Mouse (Mus musculus) ZHBTc4 (cell line): ENCODE results near the gene Trpv4.

Source experiments
- DNase-seq: peaks from one replicate; pipeline ENCODE4 v3.0.0-alpha.2; 2011; ENCODE audit warnings: low read depth, low spot score

Gene Trpv4

DNA sequence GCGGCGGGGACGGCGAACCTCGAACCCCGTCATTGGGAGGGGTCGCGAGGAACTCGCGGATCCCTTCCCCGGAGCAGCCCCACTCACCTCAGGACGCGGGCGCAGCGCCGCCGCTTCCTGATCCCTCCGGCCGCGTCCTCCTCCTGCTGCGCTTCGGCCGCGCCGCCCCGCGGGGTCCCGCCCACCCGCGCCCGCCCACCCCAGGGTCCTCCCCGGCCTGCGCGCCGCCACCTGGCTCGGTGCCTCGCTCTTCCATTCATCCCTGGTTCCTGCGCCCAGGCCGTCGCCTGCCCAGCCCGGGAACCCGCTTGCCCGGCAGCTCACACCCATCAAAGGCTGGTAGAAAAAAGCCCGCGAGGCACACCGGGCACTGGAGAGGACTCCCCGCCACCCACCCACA is at the start of gene Trpv4:
Gene Trpv4 (minus strand): TSS at position 167 of the 400 bp plus-strand sequence.
- peak; percentile 61 for DNase-seq

DNA sequence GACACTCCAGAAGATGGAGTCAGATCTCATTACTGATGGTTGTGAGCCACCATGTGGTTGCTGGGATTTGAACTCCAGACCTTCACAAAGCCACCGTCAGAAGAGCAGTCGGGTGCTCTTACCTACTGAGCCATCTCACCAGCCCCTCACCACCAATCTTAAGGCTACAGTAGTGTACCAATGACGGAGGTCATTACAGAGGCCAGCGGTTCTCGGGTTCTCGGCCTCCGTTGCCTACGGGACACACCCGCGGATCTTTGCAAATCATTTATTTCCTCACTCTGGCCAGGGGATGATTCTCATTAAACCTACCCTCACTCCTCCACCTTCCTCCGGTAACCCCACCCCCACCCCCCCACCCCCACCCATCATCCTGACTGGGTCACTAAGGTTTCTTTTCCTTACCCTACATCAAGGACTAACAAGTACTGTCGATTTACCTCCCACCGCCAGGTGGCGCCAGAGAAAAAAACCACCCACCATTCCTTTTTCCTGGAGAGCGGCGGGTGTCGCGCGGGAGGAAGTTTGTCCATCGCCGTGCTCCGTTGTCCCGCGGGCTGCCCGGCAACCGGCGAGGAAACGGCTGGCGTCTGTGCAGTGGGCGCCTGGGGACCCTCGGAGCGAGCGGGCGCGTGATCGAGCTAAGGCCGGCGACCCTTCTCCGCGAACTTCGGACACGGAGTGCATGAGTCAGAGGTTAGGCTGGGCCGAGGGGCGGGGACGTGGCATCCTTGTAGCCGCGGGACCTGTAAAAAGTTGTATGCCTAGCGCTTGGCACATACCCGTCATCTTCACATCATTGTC is 49.2 kb upstream of the Trpv4 start, which contains the start of gene Tchp:
Gene Tchp (plus strand): TSS at position 496 of the 804 bp plus-strand sequence.
- DNase-seq: peak; percentile 97

DNA sequence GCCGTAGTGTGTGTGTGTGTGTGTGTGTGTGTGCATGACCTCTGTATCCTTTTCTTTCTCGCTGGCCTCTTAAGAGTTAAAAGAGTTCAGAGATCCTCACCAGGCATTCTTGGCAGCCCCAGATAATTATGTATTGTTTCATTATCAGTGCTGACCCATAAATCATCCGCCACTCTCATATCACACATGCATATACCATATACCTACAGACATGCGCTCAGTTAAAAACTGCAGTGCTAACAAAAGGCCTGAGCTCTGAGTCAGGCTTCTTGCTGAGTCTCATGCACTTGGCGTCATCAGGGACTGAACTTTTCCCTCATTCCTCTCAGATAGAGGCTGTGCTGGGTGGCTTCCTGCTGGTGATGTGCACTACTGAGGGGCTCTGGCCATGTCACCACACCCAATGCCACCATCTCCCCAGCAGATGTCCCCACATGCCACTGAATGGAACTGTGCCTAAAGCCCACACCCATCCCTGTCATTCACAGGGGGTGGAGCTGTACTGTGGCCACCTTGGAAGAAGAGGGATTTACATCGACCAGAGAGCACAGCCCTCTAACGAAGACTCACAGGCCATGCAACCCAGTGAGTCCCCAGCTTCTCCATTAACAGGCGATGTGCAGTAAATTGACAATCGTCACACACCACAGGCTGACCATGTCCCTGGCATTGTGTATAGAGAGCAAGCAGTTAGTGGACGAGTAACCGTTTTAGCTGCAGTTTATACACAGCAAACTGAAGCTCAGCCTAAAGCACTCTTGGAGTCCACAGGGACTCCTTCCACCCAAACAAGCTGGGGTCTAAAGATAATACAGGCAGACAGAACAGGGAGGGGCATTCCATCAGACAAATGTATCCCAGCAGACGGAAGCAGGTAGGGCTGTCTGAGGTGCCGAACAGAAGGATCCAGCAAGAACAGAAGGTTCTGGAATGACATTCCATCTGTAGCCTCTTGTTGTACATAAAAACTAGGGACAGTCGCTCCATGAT is 44.5 kb upstream of the Trpv4 start:
- DNase-seq: peak; percentile 87

DNA sequence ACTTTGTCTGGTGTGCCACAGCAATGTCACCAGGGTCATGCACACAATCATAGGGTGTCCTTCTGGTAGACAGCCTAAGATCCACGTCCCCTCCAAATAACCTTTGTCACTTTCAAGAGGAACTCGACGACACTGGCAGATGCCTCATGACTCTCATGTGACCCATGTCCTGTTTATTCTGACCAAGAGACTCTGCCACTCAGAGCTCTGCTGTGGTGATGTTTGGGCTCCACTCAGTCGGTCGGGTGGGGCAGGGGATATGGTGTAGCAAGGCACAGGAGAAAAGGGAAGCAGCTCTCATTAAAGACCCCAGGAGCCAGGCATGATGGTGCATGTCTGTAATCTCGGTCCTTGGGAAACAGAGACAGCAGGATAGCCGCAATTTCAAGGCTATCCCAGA is 40.8 kb upstream of the Trpv4 start:
- peak; percentile 67 for DNase-seq

DNA sequence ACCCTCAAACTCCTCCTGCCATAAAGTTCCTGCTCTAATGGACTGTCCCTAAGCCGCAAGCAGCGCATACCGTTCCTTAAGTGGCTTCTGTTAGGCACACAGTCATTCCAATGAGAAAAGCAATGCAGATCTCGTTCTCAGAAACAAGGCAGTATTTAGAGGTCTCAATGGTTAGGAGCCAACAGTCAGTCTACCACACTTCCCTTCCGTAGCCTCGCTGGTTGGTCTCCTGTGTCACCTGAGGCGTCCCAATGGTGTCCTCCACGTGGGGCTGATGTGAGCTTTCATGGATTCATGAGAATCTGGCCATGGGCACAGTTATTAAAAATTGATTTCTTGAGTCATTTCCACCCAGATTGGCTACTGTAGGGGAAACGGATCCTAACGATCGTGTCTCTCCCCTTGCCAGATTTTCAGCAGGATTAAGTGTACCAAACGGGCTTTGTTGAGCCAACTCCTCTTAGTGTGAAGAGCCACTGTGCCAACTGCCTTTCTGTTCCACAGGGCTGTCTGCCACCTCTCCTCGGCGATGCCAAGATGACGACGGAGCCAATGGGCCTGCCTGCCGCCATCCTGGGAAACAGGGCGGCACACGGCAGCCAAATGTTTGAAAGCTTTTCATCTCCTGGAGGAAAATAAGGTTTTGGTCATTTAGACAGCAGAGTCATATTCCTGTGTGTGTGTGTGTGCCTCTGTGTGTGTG is 40.0 kb upstream of the Trpv4 start:
- no peak for DNase-seq

DNA sequence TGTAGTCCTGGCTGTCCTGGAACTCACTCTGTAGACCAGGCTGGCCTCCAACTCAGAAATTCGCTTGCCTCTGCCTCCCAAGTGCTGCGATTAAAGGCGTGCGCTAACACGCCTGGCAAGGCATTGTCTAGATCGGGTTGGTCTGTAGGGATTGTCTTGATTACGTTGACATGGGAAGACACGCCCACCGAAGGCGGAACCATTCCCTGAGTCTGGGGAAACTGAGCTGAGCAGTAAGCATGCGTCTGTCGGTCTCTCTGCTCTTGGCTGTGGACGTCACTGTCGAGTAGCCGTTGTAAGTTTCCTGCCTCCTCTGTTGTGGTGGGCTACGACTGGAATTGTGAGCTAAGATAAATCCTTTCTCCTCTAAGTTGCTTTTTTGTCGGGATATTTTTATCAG is 38.7 kb upstream of the Trpv4 start:
- peak; percentile 96 for DNase-seq

DNA sequence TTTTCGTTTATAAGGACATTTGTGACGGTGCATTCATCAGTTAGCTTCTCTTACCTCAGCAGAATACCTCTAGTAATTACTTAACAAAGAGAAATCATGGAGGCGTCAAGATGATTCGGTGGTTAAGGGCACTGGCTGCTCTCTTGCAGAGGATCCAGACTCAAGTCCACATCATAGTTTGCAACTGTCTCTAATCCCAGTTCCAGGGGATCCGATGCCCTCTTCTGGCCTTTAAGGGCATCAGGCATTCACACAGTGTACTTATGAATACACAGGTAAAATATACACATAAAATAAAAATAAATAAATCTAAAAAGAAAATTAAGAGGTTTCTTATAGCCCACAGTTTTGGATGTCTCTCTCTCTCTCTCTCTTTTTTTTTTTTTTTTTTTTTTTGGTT is 37.6 kb upstream of the Trpv4 start:
- DNase-seq: peak; percentile 50

DNA sequence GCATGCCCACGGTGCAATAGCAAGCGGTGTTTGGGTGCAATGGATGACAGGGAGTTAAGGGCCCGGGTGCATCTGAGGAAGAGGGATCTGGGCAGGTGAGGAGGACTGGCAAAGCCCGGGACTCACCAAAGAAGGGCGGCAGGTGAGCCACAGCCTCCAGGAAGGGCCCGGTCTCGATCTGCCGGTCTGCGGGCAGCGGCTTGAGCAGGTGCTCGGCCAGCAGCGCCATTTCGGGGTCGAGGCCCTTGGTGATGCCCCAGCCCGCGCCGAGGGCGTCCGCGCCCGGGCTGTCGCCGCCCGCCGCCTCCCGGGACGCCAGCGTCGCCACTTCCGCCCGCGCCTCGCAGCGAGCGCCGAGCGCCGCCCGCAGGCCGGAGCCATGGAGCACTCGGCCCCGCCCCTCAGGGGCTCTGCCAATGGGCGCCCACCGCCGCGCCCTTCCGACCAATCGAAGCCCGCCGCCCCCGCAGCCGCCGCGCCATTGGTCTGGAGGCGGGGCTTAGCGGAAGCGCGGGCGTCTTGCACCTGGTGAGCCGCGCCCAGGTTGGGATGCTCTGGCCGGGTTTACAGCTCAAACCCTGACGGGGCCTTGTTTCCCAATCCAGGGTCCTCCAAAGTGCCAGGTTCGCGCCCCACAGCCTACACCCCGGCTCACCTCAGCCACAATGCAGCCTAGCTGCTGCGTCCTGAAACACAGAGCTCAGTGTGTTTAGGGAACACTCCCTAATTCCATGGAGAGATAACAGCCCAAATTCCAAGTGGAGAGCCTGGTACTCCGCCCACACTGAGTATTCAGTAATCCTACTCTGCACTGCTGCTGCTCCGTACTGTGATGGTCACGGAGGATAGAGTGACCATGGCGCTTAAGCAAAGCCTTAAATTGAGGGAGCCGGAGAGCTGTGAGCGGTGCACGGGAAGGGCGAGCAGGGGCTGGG is 32.7 kb upstream of the Trpv4 start, which contains the start of gene Gltp:
Gene Gltp (minus strand): TSS at position 352 of the 935 bp plus-strand sequence.
- DNase-seq: peak; percentile 99

DNA sequence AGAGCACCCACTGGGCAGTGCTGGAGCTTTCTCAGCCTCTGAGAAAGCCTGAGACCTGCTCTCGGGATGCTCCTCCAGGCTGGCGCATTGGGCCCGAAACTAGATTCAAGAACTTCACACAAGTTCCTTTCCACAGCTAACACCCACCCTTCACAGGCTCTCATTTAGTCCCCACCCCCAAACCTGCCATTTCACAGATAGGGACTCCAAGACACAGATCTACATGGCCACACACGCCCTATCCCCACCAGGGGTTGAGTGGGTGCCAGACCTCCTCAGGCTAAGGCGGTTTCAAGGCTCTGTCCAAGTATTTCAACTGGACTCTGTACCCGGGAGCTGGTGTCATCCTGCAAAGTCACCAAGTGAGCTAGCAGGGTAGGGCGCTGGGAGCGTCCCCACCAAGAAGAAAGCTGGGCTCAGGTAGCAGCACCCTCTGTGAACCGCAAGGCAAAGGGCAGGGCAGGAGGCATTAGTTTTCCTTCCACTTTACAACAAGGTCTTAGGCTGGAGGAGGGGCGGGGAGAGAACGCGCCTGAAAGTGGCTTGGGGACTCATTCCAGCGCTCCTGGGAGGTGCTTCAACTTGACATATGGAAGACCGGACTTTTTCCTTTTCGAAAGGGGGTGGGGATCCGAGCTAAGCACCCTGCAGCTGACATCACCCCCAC is 31.6 kb upstream of the Trpv4 start:
- DNase-seq: peak; percentile 75

DNA sequence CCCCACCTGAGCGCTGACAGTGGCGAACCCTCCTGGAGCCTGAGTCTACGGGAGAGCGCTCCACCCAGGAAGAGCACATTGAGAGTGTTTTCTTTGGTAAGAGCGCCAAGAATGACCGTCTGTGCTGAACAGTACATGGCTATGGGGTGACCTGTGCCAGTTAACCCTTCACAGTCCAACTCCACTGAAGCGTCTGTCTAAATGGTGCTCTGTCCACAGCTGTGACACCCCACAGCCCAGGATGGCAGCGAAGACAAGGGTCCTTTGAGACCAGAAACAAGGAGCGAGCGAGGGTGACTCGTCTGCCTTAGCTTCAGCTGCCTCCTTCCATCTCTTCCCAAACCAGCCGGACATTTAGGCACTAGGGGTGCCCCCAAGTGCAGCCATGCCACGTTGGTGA is 30.5 kb upstream of the Trpv4 start:
- no peak for DNase-seq

DNA sequence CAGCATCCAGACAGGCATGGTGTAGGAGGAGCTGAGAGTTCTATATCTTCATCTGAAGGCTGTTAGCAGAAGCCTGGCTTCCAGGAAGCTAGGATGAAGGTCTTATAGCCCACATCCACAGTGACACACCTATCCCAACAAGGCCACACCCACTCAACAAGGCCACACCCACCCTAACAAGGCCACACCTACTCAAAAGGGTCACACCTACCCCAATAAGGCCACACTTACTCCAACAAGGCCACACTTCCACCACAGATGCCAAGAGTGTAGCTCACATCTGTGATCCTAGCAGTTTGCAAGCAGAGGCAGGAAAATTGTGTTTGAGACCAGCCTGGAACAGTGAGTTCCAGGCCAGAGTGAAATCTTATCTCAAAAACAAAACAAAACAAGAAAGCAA is 29.7 kb upstream of the Trpv4 start:
- DNase-seq: peak; percentile 70

DNA sequence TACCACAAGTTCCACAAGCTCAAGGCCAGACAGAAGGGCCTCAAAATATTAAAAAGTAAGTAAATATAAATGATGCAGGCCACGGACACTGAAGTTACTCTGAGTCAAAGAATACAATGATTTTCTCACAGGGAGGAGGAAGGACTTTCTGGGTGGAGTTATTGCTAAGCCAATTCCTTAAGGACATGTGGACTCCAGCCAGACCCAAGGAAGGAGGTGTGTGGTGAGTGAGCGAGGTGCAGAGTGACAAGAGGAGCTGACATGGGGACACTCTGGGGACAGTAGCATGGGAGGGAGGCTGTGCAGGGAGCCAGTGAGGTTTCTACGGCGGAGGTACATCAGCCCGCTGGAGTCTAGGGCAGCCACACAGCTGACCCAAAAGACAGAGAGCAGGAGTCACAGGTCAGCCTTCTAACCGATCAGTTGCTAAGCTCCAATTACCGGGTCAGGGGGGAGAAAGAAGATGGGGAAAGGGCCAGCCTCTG is 28.5 kb upstream of the Trpv4 start:
- no peak for DNase-seq

DNA sequence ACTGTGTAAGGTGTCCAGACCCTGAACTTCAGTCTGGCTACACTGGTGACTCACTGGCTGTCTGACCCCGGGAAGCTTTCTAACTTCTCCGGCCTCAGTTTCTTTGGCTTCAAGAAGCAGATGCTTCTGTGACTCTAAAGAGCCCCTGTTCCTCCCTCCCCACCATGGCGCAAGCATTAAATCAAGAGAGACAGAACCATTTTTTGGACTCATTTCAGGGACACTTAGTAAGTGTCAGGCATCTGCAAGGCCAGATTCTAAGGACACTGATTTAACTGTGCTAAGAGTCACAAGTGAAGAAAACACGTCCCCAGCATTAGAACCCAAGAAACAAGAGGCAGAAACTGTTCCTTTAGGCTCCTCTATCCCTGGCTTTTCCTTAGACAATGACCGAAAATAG is 27.8 kb upstream of the Trpv4 start:
- no peak for DNase-seq

DNA sequence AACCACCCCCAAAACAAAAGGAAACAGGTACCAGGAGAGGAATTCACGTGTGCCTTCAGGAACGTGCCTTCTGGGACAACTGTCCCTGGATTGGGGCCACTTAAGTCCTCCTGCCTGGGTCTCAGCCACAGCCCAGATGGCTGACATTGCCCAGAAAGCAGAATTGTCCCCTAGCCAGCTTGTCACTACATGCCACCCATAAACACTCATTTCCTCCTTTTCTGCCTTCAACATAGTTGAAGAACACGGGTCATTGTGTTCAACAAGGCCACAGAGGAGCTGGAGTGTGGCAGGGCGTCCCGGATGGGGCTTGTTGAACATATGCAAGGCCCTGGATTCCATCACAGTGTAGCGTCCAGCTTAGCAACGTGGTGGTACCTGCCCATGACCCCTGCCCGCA is 23.5 kb upstream of the Trpv4 start:
- DNase-seq: no peak

DNA sequence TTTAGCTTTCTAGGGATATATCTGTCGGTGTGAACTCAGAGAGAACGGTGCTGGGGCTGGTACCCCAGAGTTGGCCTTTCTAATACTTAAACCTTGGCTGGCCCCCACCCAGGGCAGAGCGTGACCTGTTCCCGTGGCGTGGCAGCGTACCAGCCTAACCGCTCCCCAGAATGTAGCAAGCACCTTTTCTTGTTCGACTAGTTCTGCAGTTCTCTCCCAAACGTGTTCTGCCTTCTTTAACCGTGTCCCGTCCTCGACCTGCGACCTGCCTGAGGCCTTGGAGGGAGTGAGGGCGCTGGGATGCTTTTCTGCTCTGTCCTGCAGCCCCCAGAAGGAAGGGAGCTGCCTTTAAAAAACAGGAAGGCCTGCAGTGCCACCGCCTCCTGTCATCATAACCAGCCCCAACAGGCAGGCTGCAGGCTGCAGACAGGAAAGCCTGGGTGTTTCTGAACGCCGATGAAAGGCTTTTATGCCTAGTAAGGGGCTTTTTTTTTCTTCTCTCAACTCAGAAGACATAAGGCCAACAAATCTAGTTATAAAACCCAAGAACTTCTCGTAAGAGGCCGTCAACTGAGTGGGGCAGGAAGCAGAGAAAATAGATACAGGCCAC is 22.6 kb upstream of the Trpv4 start:
- DNase-seq: no peak

DNA sequence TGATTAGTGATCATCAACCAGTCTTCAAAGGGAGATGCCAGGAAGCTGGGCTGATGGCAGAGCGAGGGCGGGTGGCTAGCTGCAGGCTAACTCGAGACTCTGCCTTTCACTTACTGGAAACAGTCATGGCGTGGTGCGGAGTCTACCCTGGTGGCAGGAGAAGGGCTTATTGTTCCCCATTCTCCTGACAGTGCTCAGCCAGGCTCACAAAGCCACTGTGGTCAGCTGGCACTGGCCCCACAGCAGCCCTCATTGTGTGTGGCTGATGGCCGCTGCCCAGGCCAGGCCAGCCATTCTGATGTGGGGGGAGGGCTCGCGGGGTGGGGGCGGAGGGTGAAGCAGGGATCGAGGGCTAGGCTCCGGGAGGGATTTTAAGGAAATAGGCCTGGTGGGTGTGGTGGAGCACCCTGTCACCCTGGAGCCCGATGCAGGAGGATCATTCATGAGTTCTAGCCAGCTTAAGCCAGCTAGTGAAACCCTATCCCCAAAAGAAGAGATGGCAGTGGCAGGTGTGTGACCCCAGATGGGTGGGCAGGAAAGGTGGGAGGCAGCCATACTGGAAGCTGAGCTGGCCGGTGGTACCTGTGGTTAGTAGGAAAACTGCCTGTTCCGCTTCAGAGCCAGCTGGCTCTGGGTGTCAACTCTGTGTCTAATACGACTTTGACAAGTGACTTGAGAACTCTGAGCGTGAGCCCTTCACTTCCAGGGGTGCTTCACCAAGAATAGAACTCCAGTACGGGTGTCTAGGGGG is 21.8 kb upstream of the Trpv4 start:
- peak; percentile 64 for DNase-seq

DNA sequence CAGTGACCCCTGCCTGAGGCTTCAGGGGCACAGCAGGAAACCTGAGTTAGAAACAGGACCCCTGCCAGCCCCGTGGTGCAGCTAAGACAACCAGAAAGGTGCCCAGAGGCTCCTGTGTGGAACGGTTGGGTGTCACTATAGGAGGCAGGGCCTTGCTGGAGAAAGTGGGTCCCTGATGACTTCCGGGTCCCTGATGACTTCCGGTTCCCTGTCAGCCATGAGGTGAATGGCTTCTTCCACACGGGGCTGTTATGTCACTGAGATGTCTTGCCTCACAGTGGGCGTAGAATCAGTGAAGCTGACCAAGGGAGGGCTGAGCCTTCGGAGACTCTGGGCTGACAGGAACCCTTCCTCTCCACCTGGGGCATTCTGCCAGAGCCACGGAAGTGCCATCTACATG is 16.4 kb upstream of the Trpv4 start:
- DNase-seq: peak; percentile 55

DNA sequence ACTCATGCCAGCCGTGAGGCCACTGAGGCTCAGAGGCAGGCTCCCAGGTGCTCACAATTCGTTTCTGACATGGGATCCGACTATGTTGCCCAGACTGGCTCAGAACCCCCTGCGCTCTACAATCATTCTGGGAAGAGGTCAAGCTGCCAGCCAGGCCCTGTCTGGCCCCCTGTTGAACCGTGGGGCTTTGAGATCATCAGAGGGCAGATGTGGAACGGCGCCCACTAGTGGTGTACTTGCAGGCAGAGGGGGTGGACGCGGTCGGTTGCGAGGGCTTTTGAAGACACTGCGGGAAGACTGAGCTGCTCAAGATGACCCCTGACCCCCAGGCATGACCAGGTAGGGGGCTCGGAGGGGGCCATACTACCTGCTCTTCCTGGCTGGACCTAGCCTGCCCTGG is 14.9 kb upstream of the Trpv4 start:
- DNase-seq: peak; percentile 55

DNA sequence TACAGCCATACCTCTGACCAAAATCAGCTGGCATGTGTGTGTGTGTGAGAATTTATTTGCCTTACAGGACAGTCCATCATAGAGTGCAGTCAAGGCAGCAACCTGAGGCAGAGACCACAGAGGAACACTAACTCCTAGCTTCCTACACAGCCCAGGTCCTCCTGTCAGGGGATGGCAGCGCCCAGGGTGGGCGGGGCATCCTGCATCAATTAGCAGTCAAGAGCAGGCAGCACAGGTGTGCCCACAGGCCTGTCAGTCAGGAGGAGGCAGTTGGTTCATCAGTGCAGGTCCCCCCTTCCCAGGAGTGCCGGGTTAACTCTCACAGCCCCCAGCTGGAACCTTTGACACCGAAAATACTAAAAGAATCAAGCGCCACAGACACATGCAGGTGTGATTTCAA is 10.8 kb upstream of the Trpv4 start:
- no peak for DNase-seq
